Mouse (Mus musculus) G1E-ER4 (cell line): ENCODE results near the gene Tmem170b. TPM values are rescaled to one million over a fixed set of nuclear protein-coding genes. Genes with fewer than 3 reads are reported as not detected.

ENCODE experiments used
- GATA1 ChIP-seq: IDR thresholded peaks from one replicate; pipeline ENCODE4 v1.8.0; 2012; ENCODE audit warnings: low read length, inconsistent platforms
- polyA plus RNA-seq: library from polyadenylated mRNA; stranded (reverse); fragments of >175 nt; gene quantifications from 2 replicates; pipeline ENCODE4 v1.2.3, GENCODE M21; 2012

Gene Tmem170b
- polyA plus RNA-seq, 1 experiment: 7.3 TPM

DNA sequence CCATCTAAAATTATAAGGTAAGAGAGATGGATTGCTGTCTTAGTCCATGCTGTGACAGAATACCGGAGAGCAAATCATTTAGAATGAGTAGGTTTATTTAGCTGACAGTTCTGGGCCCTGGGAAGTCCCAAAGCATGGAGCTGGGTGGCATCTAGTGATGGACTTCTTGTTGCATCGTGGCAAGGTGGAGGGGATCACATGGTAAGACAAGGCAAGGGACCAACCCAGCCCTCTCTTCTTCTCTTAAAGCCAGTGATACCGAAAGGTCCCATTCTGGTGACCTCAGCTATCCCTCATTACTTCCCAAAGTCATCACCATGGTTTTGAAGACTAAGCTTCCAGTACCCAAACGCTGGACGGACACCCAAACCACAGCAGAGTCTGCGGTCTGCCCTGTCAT lies 42.3 kb downstream of the Tmem170b start:
- TF ChIP-seq GATA1: no peak

- no peak for TF ChIP-seq GATA1
These were observed 45.0 kb downstream of the Tmem170b start for GRCm38 (mm10) chr13:41650665-41651064.

GRCm38 (mm10) chr13:41653791-41654190 lies 48.1 kb downstream of the Tmem170b start:
- no peak for TF ChIP-seq GATA1

DNA sequence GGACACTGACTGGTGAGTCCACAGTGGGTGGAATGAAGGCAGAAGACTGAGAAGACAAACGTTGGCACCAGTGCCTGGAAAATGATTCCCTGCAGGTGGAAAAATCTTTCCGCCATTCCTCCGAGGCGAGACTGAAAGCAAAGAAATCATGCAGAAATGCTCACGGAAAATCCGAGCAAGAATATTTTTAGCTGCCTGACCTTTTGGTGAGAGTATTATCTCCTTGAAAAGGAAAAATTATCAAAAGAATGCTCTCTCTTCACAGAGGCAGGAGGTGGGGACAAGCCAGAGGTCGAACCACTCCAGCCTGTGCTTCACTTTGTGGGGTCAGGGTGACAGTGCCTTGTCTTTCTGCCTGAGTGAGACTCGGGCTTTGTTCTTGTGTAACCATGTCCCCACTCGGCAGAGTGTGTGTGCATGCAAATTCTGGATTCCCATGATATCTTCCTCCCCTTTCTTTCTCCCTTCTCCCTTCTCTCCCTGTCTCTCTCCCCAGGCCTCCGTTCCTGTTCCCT lies 49.9 kb downstream of the Tmem170b start:
- TF ChIP-seq GATA1: no peak

GRCm38 (mm10) chr13:41660052-41660793 lies 54.5 kb downstream of the Tmem170b start:
- no peak for TF ChIP-seq GATA1

DNA sequence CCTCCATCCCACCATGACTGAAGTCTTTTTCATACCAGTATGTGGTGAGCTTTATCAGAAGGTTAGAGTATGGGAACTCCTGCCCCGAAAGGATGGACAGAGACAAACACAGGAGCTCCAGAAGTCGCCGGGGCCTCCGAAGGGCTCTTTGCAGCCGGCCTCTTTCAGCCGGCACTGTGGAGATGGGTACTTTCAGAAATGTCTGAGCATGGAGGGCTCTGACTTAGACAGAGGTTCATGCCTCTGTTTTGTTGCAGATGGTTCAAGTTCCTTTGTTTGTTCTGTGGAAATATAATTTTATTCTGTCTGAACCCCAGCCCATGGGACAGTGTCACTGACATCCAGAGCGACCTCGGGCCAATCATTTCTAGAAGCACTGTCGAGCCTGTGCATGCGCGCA lies 55.4 kb downstream of the Tmem170b start:
- TF ChIP-seq GATA1: no peak

DNA sequence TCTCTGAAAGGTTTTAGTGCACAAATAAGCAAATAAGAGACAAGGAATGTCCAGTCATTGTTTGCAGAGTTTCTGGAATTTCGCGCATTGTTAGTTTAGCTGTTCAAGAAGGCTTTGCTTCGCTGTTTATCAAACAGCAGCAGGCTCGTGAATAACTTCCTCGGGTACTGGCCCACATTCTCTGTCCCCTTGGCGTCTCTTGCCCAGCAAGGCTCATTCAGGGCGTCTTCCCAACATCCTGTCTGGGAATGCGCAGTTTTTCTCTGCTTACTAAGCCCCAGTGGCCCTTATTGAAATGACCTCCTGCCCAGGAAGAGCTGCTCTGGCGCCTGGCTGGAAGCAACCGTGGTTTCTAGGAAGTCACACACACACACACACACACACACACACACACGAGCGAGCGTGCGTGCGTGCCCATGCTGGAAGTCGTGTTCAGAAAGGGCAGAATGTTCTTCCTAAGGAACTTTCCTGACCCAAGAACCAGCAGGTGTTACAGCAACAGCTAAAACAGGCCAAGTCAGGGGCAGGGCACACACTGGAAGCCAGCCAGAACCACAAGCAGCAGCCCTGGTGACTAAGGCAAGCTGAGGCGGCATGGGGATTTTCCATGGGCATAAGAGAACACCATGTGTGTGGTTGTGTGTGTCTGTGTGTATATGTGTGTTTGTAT lies 56.8 kb downstream of the Tmem170b start:
- TF ChIP-seq GATA1: no peak

GRCm38 (mm10) chr13:41663501-41664195 lies 57.9 kb downstream of the Tmem170b start:
- no peak for TF ChIP-seq GATA1

DNA sequence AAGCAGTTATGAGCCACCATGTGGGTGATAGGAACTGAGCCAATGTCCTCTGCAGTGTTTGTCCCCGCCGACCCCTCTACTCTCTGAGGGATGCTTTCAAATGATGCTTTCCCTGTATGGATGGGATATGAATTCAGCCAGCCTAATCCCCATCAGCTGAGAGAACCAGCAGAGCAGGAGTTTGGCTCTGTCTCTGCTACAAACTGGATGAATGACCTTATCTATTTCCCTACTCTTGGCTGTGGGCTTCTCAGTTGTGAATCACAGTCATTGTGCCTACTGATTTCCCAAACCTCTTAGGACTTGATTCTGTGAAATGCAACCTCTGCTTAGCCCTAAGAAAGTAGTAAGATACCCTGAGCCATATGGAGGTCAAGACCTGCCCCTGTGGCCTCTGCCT lies 64.2 kb downstream of the Tmem170b start:
- TF ChIP-seq GATA1: no peak

GRCm38 (mm10) chr13:41670386-41671130 lies 64.9 kb downstream of the Tmem170b start:
- no peak for TF ChIP-seq GATA1

DNA sequence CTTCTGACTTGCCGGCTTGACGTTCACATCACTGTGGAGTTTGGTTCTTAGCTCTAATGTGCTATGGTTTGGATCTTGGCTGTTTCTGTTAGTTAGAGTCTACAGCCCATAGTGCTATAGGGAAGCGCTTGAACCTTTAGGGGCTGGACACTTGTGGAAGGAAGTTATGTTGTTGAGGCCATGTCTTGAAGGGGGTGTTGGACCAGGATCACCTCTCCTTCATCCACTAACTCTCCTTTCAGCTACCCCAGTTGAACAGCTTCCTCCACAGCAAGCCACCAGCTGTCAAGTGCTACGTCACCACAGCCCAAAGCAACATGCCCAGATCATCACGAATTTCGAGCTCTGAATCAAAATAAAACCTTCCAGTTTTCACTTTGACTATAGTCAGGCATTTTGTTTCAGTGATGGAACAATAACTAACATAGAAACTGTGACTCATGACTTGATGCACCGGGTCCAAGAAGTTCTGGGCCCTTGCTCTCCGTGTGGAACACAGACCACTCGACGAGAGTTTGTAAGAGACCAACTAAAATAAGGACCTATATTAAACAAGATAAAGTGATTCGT lies 65.5 kb downstream of the Tmem170b start:
- TF ChIP-seq GATA1: no peak

DNA sequence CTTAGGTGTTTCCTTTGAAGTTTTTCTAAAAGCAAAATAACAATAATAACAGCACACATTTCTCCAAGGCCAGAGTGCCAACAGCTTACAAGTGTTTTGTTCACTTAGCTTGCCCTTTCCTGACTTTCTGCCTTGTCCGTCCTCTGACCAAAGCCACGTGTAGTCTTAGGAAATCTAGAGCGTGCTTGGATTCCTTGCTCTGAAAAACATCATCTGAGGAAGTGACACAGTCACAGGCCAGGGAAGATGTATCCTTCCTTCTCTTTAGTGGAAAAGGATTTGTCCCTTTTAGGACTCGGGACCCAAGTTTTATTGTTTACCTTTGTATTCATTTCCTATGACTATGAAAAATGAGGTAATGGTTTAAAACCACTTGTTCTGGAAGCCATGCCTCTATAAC lies 67.8 kb downstream of the Tmem170b start:
- TF ChIP-seq GATA1: no peak

DNA sequence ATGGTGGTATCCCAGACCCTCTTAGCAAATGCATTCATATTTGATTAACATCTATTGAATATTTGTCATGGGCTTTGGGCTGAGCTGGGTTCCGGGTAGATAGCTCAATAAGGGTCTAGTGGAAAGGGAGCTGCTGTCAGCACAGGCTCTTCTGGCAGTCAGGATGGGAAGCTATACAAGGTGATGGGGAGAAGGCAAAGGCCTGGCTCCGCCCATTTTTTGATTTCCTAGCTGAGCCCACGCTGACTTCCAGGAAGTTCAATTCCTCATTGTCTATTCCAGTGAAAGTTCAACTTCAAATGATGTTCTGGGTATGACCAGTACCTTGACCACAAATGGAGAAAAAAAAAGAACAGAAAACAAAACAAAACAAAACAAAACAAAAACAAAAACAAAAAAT lies 69.8 kb downstream of the Tmem170b start:
- no peak for TF ChIP-seq GATA1

DNA sequence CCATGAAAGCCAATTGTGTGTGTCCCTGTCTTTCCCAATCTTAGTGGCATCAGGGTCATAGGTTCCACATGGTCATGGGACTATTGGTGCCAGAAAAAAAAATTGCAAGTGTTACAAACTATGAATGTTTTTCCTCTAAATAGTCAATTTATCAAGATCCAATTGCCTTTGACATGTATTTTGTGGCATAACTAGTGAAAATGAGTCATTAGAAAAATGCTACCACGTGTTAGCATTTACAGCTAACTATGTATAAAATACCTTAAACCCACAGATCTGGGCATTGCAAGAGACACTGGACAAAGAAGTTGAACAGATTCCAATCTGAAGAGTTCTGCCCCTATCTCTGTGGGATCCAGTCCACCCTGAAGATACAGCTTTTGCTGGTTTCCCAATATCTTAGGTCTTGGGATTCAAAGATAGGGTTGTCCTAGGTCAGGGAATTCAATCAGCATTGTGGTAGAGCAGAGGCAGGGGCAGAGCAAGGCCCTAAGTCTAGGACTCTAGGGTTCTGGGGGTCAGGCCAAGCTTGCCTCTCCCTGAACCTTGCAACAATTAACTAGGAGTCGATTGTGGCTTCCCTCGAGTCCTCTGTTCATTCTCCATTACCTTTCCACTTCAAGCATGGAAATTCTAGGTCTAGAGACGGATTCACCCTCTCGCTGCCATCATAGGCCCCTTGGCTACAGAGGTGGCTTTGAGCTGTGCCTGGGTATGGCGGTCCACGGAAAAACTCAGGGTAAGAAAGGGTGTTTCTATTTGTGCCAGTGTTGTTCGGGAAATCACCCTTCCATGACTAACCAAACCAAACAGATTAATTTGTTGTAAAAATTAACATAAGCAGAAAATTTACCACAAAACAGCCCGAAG lies 70.5 kb downstream of the Tmem170b start:
- no peak for TF ChIP-seq GATA1
